Mouse (Mus musculus): Measurements from ENCODE around the gene Vcl.

DNA sequence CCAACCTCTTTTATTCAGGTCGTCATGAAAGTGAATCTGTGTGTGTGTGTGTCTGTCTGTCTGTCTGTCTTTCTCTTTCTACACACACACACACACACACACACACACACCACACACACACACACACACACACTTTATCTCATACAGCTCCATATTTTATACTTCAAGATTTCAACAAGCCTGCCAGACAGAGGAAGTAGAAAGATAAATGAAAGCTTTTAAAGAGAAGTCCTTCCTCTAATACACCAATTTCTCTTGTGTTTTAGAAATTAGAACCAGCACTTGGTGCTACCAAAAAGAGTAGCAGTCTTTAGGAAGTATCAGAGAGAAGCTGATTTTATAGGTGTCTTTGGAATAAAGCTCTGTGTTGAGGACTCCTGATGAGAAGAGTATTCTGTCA is 9.7 kb downstream of the Vcl start:
- TF ChIP-seq CTCF (IDR thresholded peaks at IDR 0.05; ENCODE audit: extremely low read depth, insufficient read depth, low read length) = no peak
- no peak for TF ChIP-seq POLR2A (IDR thresholded peaks at IDR 0.05; ENCODE audit: extremely low read depth, insufficient read depth, low read length)

All from cortical plate, adult 2 months (tissue).